Mouse (Mus musculus) liver, embryonic 13.5 days (tissue): ENCODE results near the gene Cox4i2. TPM values are rescaled to one million over a fixed set of nuclear protein-coding genes. Genes with fewer than 3 reads are reported as not detected.

Experiments
- ATAC-seq: fragments of 200-750 bp; cut with Nextera tagmentation; 2 replicates; pipeline ENCODE4 v1.8.0; 2017; ENCODE audit warnings: low read depth, mild to moderate bottlenecking, moderate number of reproducible peaks, moderate library complexity
- DNase-seq: peaks from one replicate; pipeline ENCODE4 v3.0.0; 2022
- H3K27ac ChIP-seq: fragments of 300-500 bp; sonication (generic); 2 replicates; pipeline ENCODE4 v1.5.1; 2015; ENCODE audit warnings: moderate library complexity, mild to moderate bottlenecking, inconsistent platforms
- H3K27me3 ChIP-seq: fragments of 300-500 bp; sonication (generic); 2 replicates; pipeline ENCODE4 v1.6.1; 2015; ENCODE audit warnings: mild to moderate bottlenecking, inconsistent platforms
- H3K36me3 ChIP-seq: fragments of 300-500 bp; sonication (generic); 2 replicates; pipeline ENCODE4 v1.6.1; 2015; ENCODE audit warnings: mild to moderate bottlenecking, inconsistent platforms
- H3K4me1 ChIP-seq: fragments of 300-500 bp; sonication (generic); replicated peaks from 2 replicates; pipeline ENCODE4 v1.6.1; 2015; ENCODE audit warnings: inconsistent platforms
- H3K4me2 ChIP-seq: fragments of 300-500 bp; sonication (generic); 2 replicates; pipeline ENCODE4 v1.6.1; 2015; ENCODE audit warnings: inconsistent platforms, mild to moderate bottlenecking, moderate library complexity
- H3K4me3 ChIP-seq: fragments of 300-500 bp; sonication (generic); replicated peaks from 2 replicates; pipeline ENCODE4 v1.5.1; 2015; ENCODE audit warnings: mild to moderate bottlenecking, inconsistent platforms
- H3K9ac ChIP-seq: fragments of 300-500 bp; sonication (generic); 2 replicates; pipeline ENCODE4 v1.6.1; 2015; ENCODE audit warnings: mild to moderate bottlenecking, inconsistent platforms
- H3K9me3 ChIP-seq: fragments of 300-500 bp; sonication (generic); replicated peaks from 2 replicates; pipeline ENCODE4 v1.6.1; 2016; ENCODE audit warnings: inconsistent platforms
- WGBS: fragments of 180-500 bp; shearing (Covaris S2); methylation state at CpG from one replicate; pipeline ENCODE4 v1.1.7; 2015; ENCODE audit not compliant: insufficient replicate concordance; 5-methylcytosine and 5-hydroxymethylcytosine counted together
- polyA plus RNA-seq: library from polyadenylated mRNA; unstranded; fragments of >200 nt; fragmentation: Nextera tagmentation; extraction: Ambion mirVana; gene quantifications from 2 replicates; pipeline ENCODE4 v1.2.1, GENCODE M21; 2015

The Cox4i2 gene
- polyA plus RNA-seq, 1 experiment from 2014 or later = 1.2 TPM

DNA sequence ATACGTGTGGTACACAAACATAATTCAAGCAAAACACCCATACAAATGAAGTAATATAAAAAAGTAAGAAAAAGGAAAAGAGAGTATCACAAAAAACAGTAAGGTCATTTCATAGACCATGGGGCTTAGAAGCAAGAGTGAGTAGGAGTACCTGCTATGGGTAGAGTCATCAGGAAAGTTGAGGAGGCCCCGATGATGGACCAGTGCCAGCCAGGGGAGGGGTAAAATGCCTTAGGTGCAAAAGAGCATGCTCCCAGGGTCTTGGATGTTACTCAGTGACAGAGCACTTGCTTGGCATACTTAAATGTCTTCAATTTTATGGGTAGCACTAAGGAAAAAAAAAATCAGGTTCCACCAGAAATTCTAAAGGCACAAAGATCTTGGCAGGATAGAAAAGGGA is 33.2 kb downstream of the Cox4i2 start:
- H3K36me3 ChIP-seq = peaks cover 39% of the 10 kb centered on the region
- DNase-seq = no peak
- H3K27me3 ChIP-seq = no peaks in the 10 kb centered on the region
- H3K27ac ChIP-seq = peak overlapping the region; percentile 100
- peak overlapping the region; percentile 88; the same call in 1 of the 2 replicates for H3K4me2 ChIP-seq
- no peaks in the 10 kb centered on the region for H3K9me3 ChIP-seq
- WGBS = 87% methylated on average over 2 of the region's 2 CpGs
- peaks cover 100% of the 10 kb centered on the region for H3K4me1 ChIP-seq
- H3K4me3 ChIP-seq = no peak overlapping the region
- H3K9ac ChIP-seq = peak overlapping the region; percentile 83
- no peak for ATAC-seq

DNA sequence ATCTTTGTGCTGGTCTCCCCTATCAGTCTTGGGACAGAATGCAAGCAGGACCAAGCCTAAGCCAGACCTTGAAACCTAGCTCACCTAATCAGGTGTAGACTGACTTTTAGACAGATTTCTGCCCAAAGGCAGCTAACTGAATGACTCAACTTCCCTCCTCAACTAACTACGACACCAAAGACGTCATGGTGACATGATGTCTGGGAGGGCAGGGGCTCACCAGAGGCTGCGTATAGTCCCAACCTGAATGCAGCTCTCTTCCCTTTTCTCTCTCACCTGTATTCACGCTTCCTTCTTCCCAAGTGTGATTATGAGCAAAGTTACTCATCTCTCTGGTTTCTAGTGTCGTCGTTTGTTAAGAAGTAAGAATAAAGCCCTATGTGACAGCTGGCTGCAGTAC is 33.6 kb downstream of the Cox4i2 start:
- H3K27ac ChIP-seq = peak overlapping the region; percentile 100
- H3K27me3 ChIP-seq = no peaks in the 10 kb centered on the region
- no peak overlapping the region for H3K4me3 ChIP-seq
- peaks cover 100% of the 10 kb centered on the region for H3K4me1 ChIP-seq
- DNase-seq (no peak), ATAC-seq (no peak)
- peak overlapping the region; percentile 83 for H3K9ac ChIP-seq
- H3K9me3 ChIP-seq = no peaks in the 10 kb centered on the region
- WGBS = 67% methylated on average over 6 of the region's 6 CpGs
- H3K4me2 ChIP-seq = peak overlapping the region; percentile 88
- peaks cover 35% of the 10 kb centered on the region for H3K36me3 ChIP-seq

DNA sequence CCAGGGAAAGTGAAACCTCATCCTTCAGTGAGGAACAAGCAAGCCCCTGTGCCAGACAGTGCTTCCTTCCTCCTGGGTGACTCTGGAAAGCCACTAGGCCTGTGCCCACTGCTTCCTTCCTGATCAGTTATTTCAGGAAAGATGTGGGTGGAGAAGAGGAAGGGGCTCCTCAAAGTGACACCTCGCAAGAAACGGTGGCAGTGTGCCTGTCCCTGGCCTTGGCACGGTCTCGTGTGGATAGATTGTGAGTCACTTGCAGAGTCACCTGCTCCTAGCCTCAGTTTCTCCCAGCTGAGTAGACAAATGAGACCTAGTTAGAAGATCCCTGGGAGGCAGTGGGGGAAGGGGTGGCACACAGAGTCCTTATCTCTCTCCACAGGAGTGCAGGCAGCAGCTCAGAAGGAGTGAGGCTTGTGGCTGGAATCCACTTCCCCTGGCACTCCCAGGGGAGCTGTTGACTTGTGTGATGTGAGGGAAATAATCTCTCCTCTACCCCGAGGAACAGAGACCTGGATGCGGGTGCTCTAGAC is 35.0 kb downstream of the Cox4i2 start:
- ATAC-seq = peak; percentile 92
- Histone ChIP-seq H3K9ac (peak overlapping the region; percentile 83), H3K4me1 (peaks cover 100% of the 10 kb centered on the region)

DNA sequence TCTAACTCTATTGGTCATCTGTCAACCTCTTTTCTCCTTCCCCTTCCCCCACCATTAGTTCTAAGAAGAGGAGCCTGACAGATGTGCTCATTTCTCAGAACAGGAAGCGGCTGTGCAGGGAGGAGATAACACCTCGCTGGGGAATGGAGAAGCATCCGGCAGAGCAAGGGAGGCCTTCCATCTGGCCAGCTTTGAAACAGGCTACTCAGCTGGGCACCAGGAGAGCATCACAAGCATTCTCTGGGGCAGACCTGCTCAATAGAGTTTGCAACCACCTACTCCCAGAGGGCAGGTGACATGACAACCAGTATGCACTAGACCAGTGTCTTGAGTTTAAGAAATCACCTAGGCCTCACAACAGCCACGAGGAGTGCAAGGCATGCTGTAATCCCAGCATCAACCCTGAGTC is 35.6 kb downstream of the Cox4i2 start:
- peak overlapping the region; percentile 83 for H3K9ac ChIP-seq
- peak overlapping the region; percentile 47 for H3K4me3 ChIP-seq
- H3K4me1 ChIP-seq = peaks cover 100% of the 10 kb centered on the region
- WGBS = 5% methylated on average over 4 of the region's 4 CpGs
- peak; percentile 89 for ATAC-seq
- no peaks in the 10 kb centered on the region for H3K27me3 ChIP-seq
- peak; percentile 84 for DNase-seq
- peak overlapping the region; percentile 88 for H3K4me2 ChIP-seq
- no peaks in the 10 kb centered on the region for H3K9me3 ChIP-seq
- H3K36me3 ChIP-seq = peaks cover 32% of the 10 kb centered on the region
- peak overlapping the region; percentile 100 for H3K27ac ChIP-seq

More for the DNA sequence above, 35.0 kb downstream of the Cox4i2 start:
- peak overlapping the region; percentile 88 for H3K4me2 ChIP-seq
- H3K27me3 ChIP-seq = no peaks in the 10 kb centered on the region
- peak overlapping the region; percentile 100 for H3K27ac ChIP-seq
- WGBS = 8% methylated on average over 6 of the region's 6 CpGs
- no peaks in the 10 kb centered on the region for H3K9me3 ChIP-seq
- H3K36me3 ChIP-seq = peaks cover 33% of the 10 kb centered on the region
- DNase-seq = peak; percentile 87
- peak overlapping the region; percentile 47 for H3K4me3 ChIP-seq

DNA sequence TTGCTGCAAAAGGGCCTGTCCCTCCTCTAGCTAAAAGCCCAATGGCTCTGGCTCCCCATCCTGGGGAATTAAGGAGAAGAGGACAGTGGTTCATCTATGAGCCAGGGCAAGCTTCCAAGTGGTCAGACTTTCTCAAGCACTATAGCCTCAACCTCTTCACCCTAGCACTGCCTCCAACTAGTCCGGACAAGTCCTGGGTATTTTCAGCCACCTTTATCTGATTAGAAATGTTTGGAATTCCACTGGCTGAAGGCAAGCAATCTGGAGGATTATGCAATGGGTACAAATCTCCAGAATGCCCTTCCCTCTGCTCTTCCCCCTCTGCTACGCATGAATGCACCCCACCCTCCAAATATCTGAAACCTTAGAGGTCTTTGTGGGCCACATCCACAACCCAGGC is 38.5 kb downstream of the Cox4i2 start:
- H3K9me3 ChIP-seq = no peaks in the 10 kb centered on the region
- peak overlapping the region; percentile 38 for H3K9ac ChIP-seq
- peaks cover 100% of the 10 kb centered on the region for H3K4me1 ChIP-seq
- H3K27me3 ChIP-seq = no peaks in the 10 kb centered on the region
- H3K4me2 ChIP-seq = no peak overlapping the region
- no peak for ATAC-seq
- peaks cover 19% of the 10 kb centered on the region for H3K36me3 ChIP-seq
- 64% methylated on average over 2 of the region's 2 CpGs for WGBS
- peak overlapping the region; percentile 100 for H3K27ac ChIP-seq
- no peak overlapping the region for H3K4me3 ChIP-seq
- no peak for DNase-seq

DNA sequence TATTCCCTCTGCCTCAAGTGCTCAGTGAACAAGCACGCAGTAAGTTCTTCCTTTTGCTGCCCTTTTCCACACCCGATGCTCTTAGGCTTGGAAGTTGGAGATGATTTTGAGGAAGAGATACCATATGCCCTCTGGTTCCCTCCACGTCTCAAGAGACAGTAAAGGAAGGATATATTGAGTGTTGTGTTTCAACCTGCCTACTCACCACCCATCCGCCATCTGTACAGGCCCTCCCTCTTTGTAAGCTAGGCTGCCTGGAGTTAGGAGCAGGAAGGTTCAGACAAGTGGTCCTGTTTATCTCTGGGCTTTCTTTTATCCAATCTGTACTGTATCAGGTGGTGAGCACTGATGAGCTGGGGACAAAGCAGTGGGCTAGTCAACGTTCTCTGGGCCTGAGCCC is 39.4 kb downstream of the Cox4i2 start:
- ATAC-seq (no peak), DNase-seq (no peak)
- H3K9ac ChIP-seq = peak overlapping the region; percentile 38; the same call in 1 of the 2 replicates
- H3K4me2 ChIP-seq = no peak overlapping the region
- peak overlapping the region; percentile 100 for H3K27ac ChIP-seq
- 62% methylated on average over 5 of the region's 5 CpGs for WGBS
- H3K4me3 ChIP-seq = no peak overlapping the region
- H3K4me1 ChIP-seq = peaks cover 96% of the 10 kb centered on the region
- no peaks in the 10 kb centered on the region for H3K27me3 ChIP-seq
- H3K9me3 ChIP-seq = no peaks in the 10 kb centered on the region
- peaks cover 19% of the 10 kb centered on the region for H3K36me3 ChIP-seq

DNA sequence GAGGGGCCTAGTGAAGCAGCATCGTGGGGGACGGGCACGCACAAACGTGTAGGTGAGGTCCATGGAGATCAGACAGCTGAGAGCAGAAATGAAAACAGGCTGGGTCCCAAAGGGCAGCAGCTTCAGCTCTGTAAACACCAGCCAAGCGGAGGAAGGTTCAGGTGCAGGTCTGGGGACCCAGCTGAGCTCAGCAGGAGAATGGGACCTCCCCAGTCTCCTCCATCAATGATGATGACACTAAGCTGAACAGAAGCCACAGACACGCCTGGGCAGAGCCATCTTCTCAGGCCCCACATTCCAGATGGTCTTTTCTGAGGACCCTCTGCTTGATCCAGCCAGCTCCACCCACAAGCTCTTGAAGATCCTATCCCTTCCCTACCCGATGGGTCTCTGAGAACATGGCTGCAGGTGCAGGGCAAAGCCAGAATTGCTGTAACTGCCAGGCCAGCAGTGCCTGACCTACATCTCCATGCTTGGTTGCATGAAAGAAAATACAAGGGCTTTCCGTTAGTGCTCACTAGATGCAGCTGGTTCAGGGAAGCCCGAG is 40.4 kb downstream of the Cox4i2 start:
- peak overlapping the region; percentile 44; the same call in 1 of the 2 replicates for H3K9ac ChIP-seq
- H3K4me2 ChIP-seq = no peak overlapping the region; the same call in 1 of the 2 replicates
- peaks cover 90% of the 10 kb centered on the region for H3K4me1 ChIP-seq
- H3K4me3 ChIP-seq = no peak overlapping the region
- ATAC-seq (no peak), DNase-seq (no peak)
- WGBS = 72% methylated on average over 9 of the region's 9 CpGs
- peak overlapping the region; percentile 100 for H3K27ac ChIP-seq
- H3K36me3 ChIP-seq = peaks cover 22% of the 10 kb centered on the region
- H3K27me3 ChIP-seq = no peaks in the 10 kb centered on the region
- H3K9me3 ChIP-seq = no peaks in the 10 kb centered on the region

DNA sequence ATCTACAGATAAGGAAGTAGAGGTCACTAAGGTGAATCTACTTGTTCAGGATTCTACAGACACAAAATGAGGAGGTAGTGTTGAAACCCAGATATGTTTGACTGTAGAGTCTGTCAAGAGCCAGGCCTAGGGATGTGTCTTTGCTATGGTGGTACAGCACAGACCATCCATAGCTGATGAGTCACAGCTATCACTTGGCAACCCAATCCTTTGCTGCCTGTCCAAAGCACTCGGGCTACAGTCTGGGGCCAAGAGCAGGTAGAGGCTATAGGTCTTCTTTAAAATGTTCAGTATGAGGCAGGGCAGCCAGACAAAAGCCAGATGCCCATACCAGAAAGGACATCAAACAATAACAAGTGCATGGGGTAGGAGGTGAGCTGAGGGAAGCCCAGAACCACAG is 43.6 kb downstream of the Cox4i2 start:
- Histone ChIP-seq H3K27ac (no peak overlapping the region), H3K4me2 (no peak overlapping the region), H3K9me3 (no peaks in the 10 kb centered on the region), H3K4me3 (no peak overlapping the region), H3K9ac (no peak overlapping the region), H3K27me3 (no peaks in the 10 kb centered on the region), H3K36me3 (peaks cover 3% of the 10 kb centered on the region; the same call in 1 of the 2 replicates), H3K4me1 (peaks cover 85% of the 10 kb centered on the region)
- 78% methylated on average over 1 of the region's 1 CpGs for WGBS
- peak; percentile 39 for ATAC-seq
- no peak for DNase-seq

DNA sequence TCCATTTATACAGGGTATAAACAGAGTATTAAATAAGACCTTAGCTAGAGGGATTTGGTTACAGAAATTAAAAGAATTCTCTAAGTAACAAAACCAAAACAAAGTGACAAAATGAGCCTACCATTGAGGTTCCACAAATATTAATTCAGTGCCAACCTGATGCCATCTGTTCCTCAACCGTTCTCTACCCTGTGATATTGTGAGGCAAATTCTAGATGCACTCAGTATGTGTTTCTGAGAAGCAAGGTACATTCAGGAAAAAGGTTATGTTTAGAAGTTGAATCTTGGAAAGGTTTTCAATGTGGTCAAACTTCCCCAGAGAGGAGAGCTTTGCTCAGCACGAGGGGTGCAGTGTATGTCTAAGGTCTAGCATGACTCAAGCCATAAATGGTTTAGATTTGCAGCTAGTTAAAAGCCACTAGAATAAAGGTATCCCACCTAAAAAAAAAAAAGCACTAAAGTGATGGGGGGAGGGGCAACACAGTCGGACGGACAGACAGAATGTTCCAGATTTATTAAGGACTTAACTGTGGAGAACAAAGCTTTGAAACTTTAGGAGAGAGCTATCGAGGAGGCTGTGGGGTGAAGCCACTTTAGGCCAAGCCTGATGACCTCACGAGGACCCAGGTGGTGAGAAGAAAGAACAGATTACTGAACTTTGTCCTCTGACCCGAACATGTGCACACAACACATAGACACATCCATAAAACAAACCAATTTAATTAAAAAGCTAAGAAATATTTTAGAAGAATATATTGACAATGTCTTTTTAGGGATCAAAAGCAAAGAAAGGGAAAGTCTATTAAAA is 46.2 kb downstream of the Cox4i2 start:
- Histone ChIP-seq H3K4me2 (no peak overlapping the region), H3K36me3 (peaks cover 13% of the 10 kb centered on the region), H3K9ac (no peak overlapping the region), H3K4me3 (no peak overlapping the region), H3K27ac (peak overlapping the region; percentile 4; the same call in 1 of the 2 replicates), H3K27me3 (no peaks in the 10 kb centered on the region), H3K4me1 (peaks cover 84% of the 10 kb centered on the region), H3K9me3 (no peaks in the 10 kb centered on the region)
- 71% methylated on average over 7 of the region's 7 CpGs for WGBS
- no peak for ATAC-seq
- DNase-seq = no peak

DNA sequence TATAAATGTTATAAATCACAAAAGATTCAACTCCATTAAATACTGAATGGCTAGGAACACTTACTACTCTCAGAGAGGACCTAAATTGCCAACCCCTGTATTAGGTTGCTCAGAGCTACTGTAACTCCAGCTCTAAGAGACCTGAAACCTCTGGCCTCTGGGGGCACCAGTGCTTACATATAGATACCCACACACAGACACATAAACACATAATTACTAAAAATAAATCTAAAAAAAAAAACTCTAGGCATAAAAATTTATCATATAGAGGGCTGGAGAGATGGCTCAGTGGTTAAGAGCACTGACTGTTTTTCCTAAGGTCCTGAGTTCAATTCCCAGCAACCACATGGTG is 46.8 kb downstream of the Cox4i2 start:
- H3K4me3 ChIP-seq = no peak overlapping the region
- no peak overlapping the region for H3K4me2 ChIP-seq
- H3K27ac ChIP-seq = no peak overlapping the region; the same call in 1 of the 2 replicates
- peaks cover 19% of the 10 kb centered on the region for H3K36me3 ChIP-seq
- peaks cover 84% of the 10 kb centered on the region for H3K4me1 ChIP-seq
- ATAC-seq (no peak), DNase-seq (no peak)
- H3K9ac ChIP-seq = no peak overlapping the region
- no peaks in the 10 kb centered on the region for H3K27me3 ChIP-seq
- H3K9me3 ChIP-seq = no peaks in the 10 kb centered on the region

DNA sequence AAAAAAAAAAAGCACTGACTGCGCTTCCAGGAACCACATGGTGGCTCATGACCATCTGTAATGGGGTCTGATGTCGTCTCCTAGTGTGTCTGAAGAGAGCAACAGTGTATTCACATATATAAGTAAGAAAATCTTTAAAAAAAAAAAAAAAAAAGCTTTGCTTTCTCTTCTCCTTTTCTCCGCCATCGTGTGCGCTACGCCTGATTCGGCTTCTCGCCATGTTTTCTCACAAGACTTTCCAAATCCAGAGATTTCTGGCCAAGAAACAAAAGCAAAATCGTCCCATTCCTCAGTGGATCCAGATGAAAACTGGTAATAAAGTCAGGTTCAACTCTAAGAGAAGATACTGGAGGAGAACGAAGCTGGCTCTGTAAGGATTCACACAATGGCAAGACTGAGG is 48.3 kb downstream of the Cox4i2 start:
- Histone ChIP-seq H3K27me3 (no peaks in the 10 kb centered on the region), H3K36me3 (peaks cover 33% of the 10 kb centered on the region), H3K9me3 (no peaks in the 10 kb centered on the region), H3K9ac (no peak overlapping the region), H3K4me2 (no peak overlapping the region), H3K4me1 (peaks cover 84% of the 10 kb centered on the region), H3K4me3 (no peak overlapping the region), H3K27ac (peak overlapping the region; percentile 51)
- WGBS = 86% methylated on average over 10 of the region's 10 CpGs
- ATAC-seq (no peak), DNase-seq (no peak)
